Mouse (Mus musculus): ENCODE measurements around the gene Slc25a25.

Slc25a25 gene

DNA sequence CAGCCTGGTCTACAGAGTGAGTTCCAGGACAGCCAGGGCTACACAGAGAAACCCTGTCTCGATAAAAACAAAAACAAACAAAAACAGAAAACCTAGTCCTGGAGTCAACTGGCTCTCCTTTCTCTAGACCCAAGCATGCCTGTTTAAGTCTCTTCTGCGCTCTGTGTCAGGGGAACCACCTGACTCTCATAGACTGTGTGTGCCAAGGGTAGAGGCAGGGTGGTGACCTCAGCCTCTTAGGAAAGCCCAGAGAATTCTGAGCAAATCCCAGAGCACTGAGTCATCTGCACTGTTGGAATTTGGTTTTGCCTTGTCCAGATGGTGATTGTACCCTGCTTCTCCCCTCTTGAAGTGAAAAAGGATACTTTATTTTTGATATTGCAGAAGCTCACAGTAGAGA, 7.1 kb upstream of the Slc25a25 start:
- no peak for DNase-seq

DNA sequence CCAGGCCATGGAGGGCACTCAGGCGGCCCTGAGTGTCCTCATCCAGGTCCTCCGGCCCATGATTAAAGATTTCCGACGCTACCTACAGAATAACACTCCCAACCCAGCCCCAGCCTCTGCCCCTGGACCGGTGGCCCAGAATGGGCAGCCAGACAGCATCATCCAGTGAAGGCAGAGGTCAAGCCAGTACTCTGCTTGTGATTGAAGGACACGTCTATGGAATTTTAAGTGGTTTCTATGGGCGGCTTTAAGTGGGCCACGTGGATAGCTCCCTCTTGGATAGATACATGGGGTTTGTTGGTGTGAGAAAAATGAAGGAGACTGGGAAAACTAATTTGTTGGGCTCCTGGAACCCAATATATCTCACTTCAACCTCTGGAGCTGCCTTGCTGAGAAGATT, 3.9 kb upstream of the Slc25a25 start:
- no peak for DNase-seq

DNA sequence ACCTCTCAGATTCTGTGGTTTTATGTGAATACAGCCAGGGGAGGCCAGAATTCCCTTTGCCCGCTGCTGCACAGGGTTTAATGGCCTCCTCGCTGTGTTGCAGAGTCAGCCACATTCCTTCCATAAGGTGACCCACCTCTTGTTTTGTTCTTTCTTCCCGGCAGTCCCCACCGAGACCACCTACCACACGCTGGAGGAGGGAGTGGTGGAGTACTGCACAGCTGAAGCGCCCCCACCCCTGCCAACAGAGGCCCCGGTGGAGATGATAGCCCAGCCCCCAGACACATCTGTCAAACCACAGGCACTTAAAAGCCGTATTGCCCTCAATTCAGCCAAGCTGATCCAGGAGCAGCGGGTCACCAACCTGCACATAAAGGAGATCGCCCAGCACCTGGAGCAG, 3.4 kb upstream of the Slc25a25 start:
- peak; percentile 25 for DNase-seq

DNA sequence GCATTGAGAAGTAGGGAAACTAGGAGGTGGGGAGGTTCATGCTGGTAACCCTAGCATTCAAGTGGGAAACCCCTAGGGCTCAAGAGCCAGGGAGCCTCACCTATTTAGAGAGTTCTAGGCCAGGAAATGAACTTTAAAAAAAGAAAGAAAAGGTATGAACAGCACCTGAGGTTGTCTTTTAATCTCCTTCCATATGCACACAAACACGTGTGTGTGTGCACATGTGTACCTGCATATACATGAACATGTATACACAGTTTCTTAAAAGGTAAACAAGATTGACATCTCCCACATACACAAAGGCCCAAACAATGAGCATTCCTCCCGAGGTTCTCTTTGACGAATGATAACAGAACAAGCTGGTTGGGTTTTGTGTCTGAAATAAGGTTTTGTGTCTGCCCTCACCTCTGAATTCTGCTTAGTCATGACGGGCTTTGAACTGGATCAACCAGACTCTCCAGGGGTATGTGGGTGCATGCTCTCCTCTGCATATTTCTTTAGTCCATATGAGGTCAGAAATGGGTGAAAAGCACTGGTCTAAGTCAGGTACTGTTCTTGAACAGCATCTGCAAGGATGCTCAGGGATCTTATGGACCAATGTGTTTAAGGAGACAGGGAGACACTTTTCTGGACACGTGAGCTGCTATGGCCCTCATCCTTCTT, 2.5 kb upstream of the Slc25a25 start:
- DNase-seq, result no peak

DNA sequence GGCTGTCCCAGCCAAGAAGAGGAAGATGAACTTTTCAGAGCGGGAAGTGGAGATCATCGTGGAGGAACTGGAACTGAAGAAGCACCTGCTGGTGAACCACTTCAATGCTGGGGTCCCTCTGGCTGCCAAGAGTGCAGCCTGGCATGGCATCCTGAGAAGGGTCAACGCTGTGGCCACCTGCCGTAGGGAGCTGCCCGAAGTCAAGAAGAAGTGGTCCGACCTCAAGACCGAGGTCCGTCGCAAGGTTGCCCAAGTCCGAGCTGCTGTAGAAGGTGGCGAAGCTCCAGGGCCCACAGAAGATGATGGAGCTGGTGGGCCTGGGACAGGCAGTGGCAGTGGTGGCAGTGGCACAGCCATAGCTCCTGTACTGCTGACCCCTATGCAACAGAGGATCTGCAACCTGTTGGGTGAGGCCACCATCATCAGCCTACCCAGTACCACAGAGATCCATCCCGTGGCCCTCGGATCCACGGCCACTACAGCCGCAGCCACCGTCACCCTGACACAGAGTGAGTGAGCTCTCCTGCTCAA, 1.3 kb upstream of the Slc25a25 start:
- no peak for DNase-seq

DNA sequence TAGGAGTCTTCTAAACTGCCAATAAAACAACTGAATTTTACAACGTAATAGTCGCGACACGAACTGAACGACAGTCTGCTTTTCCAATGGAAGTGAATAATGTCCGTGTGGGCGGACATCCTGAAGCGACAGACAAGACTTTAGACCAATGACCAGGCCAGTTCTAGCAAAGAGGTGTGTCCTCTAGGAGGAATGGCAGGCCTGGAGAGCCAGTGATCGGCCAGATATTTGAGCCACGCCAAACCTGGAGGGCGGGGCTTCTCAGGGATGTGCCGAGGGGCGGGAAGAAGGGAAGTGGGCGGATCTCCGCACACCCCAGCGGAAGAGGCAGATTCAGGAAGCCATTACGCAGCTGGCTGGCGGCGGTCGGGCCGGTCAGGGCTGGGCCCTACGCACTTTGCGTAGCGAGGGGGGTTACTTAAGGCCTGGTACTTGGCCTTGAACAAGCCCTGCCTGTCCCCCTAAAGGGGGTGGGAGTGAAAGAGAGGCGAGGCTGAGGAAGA, 676 bp upstream of the Slc25a25 start:
- DNase-seq, result peak; percentile 99

DNA sequence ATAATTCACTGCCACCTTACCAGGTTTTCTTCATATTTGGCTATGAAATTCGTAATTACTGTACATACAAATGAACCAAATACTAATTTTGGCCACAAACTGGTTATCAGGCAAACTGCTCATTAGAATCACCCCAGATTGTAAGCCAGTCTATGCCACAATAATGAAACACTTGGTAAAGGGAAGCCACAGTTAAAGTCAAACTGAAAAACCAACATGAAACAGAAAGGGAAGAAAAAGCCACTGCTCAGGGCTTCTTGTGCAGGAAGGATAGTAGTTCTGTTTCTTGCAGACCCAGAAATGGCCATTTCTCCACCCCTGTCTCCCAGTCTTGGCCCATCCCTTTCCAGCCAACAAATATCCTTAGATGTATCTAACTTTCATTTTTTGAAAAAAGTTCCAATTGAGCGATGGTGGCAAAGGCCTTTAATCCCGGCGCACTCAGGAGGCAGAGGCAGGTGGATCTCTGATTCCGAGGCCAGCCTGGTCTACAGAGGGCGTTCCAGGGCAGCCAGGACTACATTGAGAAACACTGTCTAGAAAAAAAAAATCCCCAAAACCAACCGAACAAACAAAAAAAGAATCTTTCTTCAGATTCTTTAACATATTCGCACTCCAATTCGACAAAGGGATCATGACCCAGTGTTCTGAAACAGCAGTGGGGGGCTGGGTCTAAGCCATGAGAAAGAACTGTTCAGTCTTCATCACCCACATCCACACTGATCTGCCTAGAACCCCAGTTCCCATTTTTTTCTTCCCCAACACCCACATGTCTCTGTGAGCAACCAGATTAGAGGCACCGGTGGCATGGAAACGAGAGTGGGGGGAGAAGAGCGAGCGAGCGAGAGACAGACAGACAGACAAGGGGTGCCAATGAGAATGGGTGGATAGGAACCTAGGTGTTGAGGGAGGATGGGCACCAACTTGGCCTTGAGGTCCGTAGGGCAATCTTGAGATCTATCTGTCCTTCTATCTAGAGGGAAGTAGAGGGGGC, 1.2 kb downstream of the Slc25a25 start, which contains the start of gene Naif1:
Gene Naif1 (plus strand): TSS at position 697 of the 994 bp plus-strand sequence.
- DNase-seq, result peak; percentile 26

DNA sequence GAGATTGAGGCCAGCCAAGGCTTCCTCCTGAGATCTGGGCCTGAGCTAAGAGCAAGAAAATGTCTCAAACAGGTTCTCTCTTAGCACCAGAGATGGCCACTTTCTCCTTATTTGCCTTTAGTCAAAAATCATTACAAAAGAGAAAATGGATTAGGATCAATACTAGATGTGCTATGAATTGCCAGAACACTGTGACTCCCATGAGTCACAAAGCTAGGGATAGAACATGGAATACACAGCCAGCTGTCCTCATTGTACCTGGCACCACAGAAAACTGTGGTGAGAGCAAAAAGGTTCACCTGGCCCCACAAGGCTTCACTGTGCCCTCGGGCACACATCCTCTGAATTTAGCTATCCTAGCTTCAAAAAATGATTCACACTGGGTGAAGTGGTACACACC, 2.8 kb downstream of the Slc25a25 start:
- no peak for DNase-seq

DNA sequence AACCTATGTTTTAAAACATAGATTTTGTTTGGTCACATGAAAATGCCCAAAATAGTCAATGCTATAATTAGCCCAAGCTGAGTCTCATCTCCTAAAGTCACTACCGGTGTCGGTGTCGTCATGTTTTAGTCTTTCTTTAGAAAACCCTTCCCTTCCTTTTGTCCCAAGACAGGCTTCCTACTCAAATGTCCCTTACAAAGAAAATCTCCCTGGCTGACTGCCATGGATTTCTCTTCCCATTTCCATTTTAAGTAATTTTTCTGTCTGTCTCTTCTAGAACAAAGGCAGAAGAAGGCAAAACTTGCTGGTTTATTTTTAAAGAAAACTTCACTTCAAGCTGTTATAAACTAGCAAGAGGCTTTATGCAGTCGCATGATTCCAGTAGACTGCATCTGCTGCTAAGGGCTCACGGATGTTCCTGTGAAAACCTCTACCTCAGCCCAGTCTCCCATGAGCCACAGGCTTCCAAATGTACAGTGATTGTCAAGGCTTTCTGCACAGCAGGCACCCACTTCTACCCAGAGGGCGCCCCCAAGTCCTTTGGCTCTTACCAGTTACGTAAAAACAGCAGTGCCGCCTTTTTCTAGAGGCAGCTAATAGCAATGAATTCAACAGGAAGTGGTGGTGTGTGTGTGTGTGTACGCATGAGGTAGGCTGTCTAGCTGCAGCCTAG, 3.8 kb downstream of the Slc25a25 start:
- peak; percentile 75 for DNase-seq

DNA sequence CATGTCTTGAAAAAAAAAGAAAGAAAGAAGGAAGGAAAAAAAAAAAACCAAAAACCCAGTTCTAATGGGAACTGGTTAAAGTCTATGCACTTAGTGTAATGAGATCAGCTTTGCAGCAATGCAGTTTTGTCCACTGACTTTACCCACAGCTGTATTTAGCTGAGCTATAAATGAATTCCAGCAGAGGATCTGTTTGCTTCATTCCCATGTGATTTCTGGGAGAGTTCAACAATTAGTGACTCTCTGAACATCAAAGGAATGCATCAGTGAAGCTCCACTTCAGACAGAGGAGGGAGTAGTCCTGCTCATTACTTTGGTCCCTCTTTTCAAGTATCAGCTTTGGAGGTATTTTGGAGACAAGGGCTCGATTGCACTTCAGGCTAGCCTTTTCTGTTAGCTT, 5.7 kb downstream of the Slc25a25 start:
- DNase-seq, result no peak

DNA sequence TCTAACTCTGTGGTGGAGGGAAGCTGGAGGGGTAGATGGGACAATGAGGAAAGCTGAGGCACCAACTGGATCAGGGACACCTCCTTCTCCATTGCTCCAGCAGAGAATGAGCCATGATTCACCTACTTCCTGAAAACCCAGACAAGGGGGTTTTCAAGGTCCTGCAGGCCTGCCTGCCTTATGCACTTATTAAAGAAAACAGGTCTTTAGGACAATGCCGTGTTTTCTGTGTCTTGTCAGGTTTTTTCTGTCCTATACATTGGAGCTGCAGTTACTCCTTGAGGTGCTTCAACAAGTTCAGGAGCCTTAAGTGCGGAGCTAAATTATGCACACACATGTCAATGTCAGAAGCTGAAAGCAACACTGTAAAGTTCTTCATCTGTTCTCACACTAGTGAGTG, 9.7 kb downstream of the Slc25a25 start:
- DNase-seq, result no peak

DNA sequence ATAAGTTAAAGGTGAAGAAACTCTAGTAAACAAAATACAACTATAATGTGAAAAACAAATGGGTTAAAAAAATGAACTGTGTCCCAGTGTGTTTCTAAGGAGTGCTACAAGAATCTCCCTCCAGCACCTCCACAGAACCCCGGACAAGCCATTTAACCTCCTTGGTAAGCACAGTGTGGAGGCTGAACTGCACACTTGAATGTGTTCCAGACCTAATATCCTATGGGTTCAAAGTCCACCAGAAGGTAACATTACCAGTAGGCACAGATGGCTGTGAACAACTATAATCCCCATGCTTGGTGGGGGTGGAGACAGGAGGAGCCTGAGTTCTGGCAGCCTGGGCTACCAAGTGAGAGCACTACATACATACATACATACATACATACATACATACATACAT, 10.6 kb downstream of the Slc25a25 start:
- DNase-seq, result no peak

DNA sequence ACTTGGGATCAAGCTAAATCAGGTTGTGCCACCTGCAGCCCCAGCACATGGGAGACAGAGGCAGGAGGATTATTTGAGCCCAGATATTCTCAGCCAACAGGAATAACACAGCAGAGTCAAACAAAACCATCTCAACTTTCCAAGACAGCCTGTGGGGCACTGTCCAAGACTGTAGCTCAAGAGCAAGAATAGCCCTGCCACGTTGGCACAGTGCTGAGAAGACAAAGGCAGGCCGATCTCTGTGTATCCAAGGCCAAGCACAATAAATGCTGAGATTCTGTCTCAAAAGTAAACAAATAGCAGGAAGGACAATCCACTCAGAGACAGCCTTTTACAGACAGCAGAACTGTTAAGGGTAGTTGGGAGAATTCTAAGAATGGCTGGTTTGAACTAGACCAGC, 11.1 kb downstream of the Slc25a25 start:
- DNase-seq, result no peak

DNA sequence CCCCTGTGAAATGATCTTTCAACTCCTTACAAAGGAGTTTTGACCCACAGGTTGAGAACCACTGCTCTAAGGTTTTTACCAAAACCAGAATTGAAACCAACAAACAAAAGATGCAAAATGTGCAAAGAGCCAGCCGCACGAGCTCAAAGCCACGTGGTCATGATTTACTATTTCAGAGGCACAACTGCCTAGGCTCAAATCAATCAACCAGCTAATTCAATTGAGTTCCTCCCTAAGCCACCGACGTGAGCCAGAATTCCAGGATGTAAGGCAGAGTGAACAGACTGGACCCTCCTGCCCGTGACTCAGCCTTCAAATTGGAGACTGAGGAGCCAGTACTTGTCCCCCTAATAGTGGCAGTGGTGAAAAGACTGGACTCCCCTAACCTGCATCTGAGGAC, 12.1 kb downstream of the Slc25a25 start:
- no peak for DNase-seq

DNA sequence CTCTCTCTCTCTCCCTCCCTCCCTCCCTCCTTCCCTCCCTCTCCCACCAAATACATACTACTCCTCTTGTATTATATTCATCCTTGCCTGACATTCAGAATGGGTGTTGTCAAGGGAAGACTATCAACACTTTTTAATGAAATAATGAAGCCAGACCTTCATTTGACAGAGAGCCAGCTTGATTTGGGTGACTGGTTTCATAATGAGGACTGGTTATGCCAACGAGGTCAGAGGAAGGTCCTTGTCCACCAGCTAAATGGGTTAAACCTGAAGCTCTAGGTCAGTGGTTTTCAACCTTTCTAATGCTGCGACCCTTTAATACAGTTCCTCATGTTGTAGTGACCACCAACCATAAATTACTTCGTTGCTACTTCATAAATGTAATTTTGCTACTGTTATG, 12.5 kb downstream of the Slc25a25 start:
- DNase-seq, result no peak

DNA sequence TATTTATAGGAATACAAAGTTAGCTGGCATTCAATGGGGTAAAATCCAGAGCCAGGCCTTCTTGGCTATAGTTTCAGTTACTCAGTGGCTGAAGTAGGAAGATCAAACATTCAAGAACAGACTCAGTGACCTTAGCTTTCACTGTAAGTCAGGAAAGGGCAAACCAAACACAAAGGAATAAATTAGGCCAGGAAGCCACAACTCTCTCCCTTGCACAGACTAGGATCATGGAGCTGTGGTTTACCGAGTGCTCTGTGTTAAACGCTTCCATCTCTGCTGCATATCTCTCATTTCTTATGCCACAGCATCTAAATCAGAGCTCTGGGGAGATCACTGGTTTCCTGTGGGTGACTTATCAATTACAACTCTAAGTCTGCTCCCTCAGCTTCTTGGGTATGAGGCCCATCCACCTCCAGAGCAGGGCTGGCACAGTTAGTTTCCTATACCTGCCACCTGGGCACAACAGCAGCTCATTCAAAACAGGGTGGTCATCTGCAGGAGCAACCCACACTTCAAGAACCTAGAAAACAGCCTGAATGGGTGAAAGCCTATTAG, 13.6 kb downstream of the Slc25a25 start:
- no peak for DNase-seq

DNA sequence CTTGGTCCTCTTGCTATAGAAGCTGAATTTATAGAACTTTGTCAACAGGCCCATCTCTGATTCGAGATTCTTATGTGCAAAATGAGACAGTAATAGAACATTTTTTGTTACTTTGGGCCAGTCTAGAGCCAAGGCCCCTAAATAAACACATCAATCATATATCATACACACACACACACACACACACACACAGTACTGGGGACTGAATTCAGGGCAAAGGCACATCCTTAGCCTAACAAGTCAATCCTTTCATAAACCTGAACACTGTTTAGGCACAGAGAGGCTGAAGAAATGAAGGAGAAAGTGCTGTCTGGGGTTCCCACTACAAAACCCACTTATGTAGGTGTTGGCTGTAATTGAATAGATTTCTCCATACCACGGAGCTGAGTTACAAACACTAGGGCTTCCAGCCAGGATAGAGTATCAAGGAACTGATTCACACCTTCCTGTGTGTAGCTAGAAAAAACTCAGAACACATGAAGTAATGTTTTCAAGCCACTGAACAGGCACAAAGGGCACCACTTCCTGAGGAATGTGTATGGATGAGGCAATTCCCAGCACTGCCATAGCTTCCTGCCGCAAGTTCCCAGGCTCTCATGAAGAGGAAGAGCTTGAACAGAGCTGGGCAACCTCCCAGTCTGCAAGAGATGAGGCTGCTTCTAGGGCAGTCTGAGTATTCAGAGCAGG, 14.4 kb downstream of the Slc25a25 start:
- no peak for DNase-seq

DNA sequence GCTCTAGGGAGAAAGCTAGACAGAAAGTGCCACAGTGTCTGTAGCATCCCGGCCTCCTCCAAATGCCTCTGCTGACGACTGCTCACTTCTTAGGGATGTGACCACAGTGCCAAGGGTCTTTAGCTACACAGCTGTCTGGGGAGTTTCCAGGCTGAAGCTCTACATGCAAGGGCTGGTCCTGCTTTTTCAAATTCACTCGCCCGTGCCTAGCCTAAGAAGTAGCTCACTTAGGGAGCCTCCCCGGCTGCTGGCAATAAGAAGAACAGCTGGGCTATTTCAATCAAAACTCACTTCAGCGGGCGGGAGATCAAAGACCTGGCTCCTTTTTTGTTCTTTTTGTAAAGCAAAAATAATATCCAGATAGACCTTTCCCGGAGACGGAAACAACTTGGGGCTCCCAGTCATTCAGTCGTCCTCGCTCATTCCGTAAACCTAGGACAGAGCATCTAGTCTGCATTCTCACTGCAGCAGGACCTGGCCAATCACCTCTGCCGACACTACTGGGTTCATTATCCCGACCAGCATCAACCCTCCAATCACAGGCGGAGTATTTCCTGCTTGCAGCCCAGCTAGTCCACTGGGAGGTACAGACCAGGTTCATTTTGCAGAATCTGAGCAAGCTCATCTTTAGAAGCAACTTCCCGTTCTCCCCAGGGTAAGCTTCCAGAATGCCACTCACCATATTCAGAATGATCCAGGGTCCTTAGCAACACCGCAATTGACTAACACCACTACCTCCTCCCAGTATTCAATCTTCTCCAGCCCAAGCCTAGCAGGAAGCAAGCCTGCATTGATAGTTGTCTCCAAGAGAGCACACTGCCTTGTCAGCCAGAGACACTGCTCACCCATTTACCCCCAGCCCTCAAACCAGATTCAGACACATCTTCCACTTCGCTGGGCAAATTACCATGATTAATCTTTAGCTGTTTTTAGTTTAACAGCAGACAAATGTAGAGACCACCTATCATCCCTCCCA, 20.3 kb downstream of the Slc25a25 start:
- no peak for DNase-seq

DNA sequence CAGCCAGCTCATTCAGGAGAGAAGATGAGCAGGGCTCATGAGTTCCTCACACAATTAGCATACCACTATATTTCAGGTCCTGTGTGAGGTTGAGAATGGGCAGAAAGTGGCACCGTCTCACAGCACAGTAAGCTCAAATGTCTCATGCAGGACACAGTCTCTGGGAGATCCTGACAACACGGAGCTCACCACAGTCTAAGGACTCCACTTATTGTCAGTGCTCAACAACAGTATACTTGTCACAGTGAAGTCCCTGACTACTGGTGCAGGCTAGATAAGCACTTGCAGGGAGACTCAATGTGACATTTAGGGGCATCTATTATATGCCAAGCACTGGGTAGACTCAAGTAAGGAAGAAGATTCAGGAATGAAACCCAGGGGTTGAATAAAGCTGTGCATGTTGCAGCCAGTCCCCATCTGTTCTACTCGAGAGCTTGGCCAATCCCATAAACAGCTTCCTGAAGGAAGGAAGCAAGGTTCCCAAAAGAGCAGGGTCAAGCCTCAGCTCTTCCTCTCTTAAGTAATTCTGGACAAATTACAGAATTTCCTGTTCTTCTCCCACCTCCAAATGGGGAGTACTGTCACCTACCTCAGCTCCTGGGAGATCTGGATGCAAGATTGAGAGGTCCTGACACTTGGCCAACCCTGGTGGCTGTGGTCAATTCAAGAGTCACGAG, 21.9 kb downstream of the Slc25a25 start:
- DNase-seq, result no peak

DNA sequence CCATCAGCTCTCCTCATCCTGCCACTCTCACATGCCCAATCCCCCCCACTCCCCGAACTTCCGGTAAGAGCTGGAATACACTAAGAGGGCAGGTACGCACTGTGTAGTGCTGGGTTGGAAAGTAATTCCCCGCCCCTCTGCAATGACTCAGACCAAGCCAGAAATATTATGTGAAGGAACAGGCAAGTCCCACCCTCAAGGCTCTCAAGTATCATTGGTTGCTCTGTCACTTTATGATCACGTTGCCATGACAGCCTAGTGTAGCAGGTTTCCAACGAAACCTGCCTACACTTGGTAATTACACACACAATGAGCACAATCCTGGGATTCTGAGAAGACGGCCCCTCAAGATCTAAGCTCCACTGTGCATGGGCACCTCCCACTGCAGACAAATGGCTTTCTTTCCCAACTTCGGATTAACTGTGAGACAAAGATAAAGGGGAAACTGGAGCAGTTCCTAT, 23.0 kb downstream of the Slc25a25 start:
- no peak for DNase-seq
